ENCODE assay signal across 32 mouse cellular contexts in genomic region chr16:73030999-73031398, GRCm38 (mm10).
"Had no signal": no experiment of that assay in that cellular context is flagged by ENCODE, and none has a peak within 500 bp of the region (broad histone marks: within the 10 kb centered on the region; RNA-seq: fewer than 3 reads in every experiment).

No protein-coding gene starts in this region.

- DNase-seq: left cerebral cortex, postnatal 4 days; liver; liver, embryonic 13.5 days; liver, postnatal 0 days; lung, adult 18-20 months; lung, adult 2 months; lung, embryonic 14.5 days; lung, postnatal 10 days; lung, postnatal 14 days; lung, postnatal 36 days; lung, postnatal 4 days; midbrain, embryonic 14.5 days had no signal

- ATAC-seq: liver, embryonic 12.5 days; liver, postnatal 0 days; lung, postnatal 0 days; midbrain, embryonic 13.5 days; midbrain, embryonic 15.5 days; midbrain, embryonic 16.5 days had no signal

- H3K9ac ChIP-seq: limb, embryonic 12.5 days; limb, embryonic 13.5 days; limb, embryonic 15.5 days; liver, embryonic 12.5 days; liver, embryonic 13.5 days; liver, embryonic 14.5 days; liver, embryonic 15.5 days; liver, postnatal 0 days; lung, embryonic 14.5 days; lung, embryonic 15.5 days; midbrain, embryonic 12.5 days; midbrain, embryonic 13.5 days; midbrain, embryonic 15.5 days had no signal

- H3K9me3 ChIP-seq: limb, embryonic 10.5 days; limb, embryonic 12.5 days; limb, embryonic 13.5 days; limb, embryonic 15.5 days; liver, embryonic 12.5 days; liver, embryonic 13.5 days; liver, embryonic 15.5 days; lung, embryonic 15.5 days; midbrain, embryonic 10.5 days; midbrain, embryonic 12.5 days; midbrain, embryonic 13.5 days; midbrain, embryonic 15.5 days had no signal

- H3K4me3 ChIP-seq: left cerebral cortex, adult 2 months; limb, embryonic 10.5 days; limb, embryonic 12.5 days; limb, embryonic 13.5 days; limb, embryonic 15.5 days; liver, embryonic 12.5 days; liver, embryonic 13.5 days; liver, embryonic 15.5 days; lung, embryonic 15.5 days; megakaryocyte, embryonic 14.5 days; midbrain, embryonic 10.5 days; midbrain, embryonic 12.5 days; midbrain, embryonic 13.5 days; midbrain, embryonic 15.5 days; myocyte had no signal

- H3K4me2 ChIP-seq: limb, embryonic 12.5 days; limb, embryonic 13.5 days; limb, embryonic 15.5 days; liver, embryonic 11.5 days; liver, embryonic 12.5 days; liver, embryonic 13.5 days; liver, embryonic 15.5 days; lung, embryonic 14.5 days; lung, embryonic 15.5 days; midbrain, embryonic 11.5 days; midbrain, embryonic 12.5 days; midbrain, embryonic 13.5 days; midbrain, embryonic 15.5 days had no signal

- H3K4me1 ChIP-seq: liver, embryonic 12.5 days; liver, embryonic 13.5 days; liver, embryonic 15.5 days; lung, embryonic 15.5 days; megakaryocyte, embryonic 14.5 days; midbrain, embryonic 10.5 days; midbrain, embryonic 12.5 days had no signal

- H3K27ac ChIP-seq: left cerebral cortex, adult 2 months; limb, embryonic 10.5 days; limb, embryonic 12.5 days; limb, embryonic 13.5 days; limb, embryonic 15.5 days; liver, embryonic 12.5 days; liver, embryonic 13.5 days; liver, embryonic 14.5 days; liver, embryonic 15.5 days; lung, embryonic 15.5 days; macrophage; midbrain, embryonic 10.5 days; midbrain, embryonic 12.5 days; midbrain, embryonic 13.5 days; midbrain, embryonic 15.5 days had no signal

- H3K27me3 ChIP-seq: limb, embryonic 12.5 days; limb, embryonic 13.5 days; limb, embryonic 15.5 days; liver, embryonic 12.5 days; liver, embryonic 13.5 days; liver, embryonic 15.5 days; lung, embryonic 15.5 days; megakaryocyte, embryonic 14.5 days; midbrain, embryonic 12.5 days; midbrain, embryonic 13.5 days; midbrain, embryonic 15.5 days had no signal

- H3K36me3 ChIP-seq: liver, embryonic 12.5 days; liver, embryonic 13.5 days; liver, embryonic 15.5 days; lung, embryonic 15.5 days had no signal
